Mouse (Mus musculus) gastrocnemius, postnatal 25 days (tissue): ENCODE results near the gene Ccnd3. TPM values are rescaled to one million over a fixed set of nuclear protein-coding genes. Genes with fewer than 3 reads are reported as not detected.

Experiments
- DNase-seq: peaks from one replicate; pipeline ENCODE4 v3.0.0; 2022
- long read RNA-seq, 2 experiments: library from polyadenylated mRNA; stranded (forward); transcript quantifications; one replicate each; pipeline ENCODE4 v2.0.0; 2021
- total RNA-seq, 2 experiments: library from RNA; stranded (reverse); gene quantifications; 1 replicate in 1 of 2; 2 replicates in 1 of 2; pipeline ENCODE4 v1.2.3; 2021

The Ccnd3 gene
- total RNA-seq, result 10 to 100 TPM; 31.4 to 44.8 TPM
- long read RNA-seq, experiment 1, transcript Ccnd3-205 (5 exons, 1,977 nt), result major isoform, 41 of 51 reads
- long read RNA-seq, experiment 1, partial matches to known transcripts, result 1 of 51 reads
- long read RNA-seq, experiment 1, other reads (novel, unspliced or antisense), result 8 of 51 reads
- long read RNA-seq, experiment 2, transcript Ccnd3-205 (5 exons, 1,977 nt), result major isoform, 48 of 53 reads
- long read RNA-seq, experiment 2, partial matches to known transcripts, result 4 of 53 reads
- long read RNA-seq, experiment 2, other reads (novel, unspliced or antisense), result 1 of 53 reads

DNA sequence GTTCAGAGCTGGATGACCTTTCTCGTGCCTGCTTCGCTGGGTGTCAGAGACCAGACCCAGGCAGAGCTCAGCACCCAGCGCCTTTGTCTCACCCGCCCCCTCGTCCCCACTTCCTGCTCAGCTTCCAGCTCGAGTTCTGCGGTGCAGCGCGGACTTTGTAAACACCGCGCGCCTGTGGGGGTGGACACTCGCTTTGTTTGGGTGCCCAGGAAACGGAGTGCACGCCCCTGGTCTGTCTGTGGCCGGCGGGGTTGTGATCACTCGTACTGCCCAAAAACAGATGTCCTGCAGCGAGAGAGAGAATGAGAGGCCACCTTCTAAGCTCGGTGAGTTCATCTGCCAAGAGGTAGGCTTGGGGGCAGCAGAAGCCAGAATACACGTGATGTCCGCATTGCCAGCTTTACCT is at the start of gene Ccnd3:
Gene Ccnd3 (plus strand): TSS at position 111 of the 406 bp plus-strand sequence.
- peak; percentile 84 for DNase-seq

DNA sequence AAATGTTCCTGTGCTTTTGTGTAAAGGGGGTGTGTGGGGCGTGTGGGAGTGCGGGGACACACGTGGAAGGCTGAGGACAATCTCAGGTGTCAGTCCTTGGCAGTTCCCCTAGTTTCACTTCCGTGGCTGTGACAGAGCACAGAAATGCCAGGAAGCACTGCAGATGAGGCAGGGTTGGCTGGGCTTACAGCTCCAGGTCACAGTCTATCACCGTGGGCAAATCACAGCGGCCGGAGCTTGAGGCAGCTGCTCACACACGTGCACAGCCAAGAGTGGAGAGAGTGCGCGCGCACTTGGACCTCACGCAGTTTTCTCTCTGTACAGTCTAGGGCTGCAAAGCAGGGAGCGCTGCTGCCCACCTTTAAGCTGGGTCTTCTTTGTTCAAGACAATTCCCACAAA is 46.5 kb upstream of the Ccnd3 start:
- no peak for DNase-seq

DNA sequence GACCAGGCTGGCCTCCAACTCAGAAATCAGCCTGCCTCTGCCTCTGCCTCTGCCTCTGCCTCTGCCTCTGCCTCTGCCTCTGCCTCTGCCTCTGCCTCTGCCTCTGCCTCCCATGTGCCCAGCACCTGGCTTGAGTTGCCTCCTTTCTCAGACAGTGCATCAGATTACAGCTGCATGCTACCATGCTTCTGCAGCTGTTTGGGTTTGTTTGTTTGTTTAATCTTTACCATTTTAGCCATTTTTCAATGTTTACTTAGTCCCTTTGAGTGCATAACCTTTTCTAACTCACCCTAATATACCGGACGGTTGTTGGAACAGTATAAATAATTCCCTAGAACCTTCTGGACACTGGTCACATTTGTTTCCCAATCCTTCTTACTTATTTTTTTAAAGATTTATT is 45.9 kb upstream of the Ccnd3 start:
- no peak for DNase-seq

DNA sequence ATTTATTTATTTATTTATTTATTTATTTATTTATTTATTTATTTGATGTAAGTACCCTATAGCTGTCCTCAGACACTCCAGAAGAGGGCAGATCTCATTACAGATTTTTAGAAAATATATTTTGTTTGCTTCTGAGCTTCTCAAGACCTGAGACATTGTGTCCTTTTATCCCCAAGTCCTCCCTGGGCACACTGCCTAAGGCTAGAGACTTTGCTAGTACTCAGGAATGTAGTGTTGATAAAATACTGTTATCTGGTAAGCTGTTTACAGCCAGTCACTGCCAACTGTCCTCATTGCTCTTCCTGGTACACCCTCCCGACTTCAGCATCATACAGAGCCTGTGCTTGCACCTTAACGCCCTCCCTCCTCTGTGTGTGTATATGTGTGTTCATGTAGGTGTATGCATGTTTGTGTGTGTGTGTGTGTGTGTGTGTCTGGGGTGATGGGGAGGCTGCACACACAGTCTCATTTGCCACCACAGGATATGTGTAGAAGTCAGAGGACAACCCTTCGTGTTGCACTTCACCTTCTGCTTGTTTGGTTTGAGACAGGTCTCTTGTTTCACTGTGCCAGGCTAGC is 45.4 kb upstream of the Ccnd3 start:
- no peak for DNase-seq

DNA sequence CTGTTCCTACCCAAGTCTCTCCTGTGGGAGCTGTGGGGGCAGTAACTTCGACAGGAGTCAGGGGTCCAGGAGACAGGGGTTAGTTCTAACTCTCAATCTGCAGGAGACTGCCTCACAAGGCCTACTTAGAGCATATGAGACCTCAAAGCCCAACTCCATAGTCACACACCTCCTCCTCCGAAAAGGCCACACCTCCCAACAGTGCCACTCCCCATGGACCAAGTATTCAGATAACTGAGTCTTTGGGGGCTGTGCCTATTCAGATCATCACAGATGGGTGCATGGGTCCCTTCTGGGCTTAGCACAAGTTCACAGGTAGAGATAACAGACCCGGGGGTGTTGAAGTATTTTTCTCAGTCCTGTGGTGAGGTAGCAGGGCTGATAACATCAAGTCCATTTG is 43.2 kb upstream of the Ccnd3 start:
- DNase-seq, result no peak

DNA sequence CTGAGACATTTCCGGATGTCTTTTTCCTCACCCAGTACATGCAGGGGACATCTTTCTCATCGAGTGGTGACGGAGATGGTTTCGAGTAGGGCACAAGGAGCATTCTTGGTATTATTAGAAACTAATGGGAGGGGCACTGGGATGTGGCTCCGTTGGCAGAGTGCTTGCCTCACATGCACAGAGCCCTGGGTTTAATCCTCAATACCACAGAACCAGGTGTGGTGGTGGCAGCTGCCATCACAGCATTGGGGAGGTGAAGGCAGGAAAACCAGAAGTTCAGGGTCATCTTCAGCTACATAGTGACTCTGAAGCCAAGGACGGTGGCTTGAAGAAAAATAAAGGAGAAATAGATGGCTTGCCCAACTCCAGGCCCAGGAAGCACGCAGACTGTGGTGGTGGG is 42.6 kb upstream of the Ccnd3 start:
- DNase-seq, result no peak

DNA sequence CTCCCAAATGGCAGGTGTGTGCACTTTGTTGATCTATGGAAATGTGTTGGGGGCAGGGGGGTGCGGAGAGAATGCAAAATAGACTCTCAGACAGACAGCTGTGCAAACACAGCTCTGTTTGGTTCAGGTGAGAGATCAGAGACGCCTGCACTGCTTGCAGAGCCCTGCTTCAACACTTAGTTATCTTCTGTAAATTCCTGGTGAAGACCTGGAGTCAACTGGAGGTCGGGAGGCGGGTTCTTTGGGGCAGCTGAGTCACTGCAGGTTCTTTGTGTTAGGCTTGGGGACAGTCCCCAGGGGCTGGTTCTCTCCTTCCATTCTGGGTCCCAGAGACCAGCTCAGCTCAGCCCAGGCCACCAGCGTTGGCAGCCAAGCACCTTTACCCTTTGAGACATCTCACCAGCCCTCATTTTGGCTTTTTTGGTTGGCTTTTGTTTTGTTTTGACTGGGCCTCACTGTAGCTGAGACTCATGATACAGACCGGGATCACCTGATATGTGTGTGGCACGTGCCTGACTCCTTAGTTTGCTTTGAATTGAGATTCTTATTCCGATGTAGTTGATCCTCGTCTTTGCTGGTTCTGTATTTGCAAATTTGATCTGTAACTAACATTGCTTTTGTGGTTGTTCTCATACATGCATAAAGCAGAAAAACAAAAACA is 42.0 kb upstream of the Ccnd3 start:
- no peak for DNase-seq

DNA sequence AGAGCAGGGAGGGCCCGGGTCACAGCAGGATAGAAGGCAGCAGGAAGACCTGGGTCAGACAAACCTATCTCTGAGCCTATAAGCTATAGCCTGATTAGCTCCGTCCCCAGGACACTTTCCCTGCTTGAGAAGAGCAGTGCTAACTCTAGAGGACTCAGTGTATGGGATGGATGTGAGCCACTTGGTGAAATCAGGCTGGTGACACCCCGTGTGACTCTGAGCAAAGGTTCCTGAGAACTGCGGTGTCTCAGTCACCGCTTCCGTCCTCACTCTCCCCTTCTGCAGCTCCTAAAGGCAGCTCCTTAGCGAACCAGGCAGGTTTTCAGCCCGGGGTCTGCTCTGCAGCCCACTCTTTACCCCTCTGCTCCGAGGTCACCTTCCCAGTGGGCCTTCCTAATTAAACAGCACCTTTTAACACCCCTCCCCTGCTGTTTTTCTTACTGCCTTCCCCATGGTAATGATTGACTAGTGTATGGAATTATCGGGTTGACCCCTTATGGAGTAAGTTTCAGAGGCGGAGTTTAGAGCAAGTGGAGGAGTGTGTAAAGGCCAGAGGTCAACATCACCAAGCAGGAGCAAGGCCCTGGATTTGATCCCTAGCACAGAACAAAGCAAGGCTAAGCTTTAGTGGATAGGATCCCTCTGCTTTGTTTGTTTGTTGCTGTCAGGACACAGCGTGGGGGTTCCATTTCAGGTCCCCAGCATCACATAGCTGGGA is 40.4 kb upstream of the Ccnd3 start:
- DNase-seq, result no peak

DNA sequence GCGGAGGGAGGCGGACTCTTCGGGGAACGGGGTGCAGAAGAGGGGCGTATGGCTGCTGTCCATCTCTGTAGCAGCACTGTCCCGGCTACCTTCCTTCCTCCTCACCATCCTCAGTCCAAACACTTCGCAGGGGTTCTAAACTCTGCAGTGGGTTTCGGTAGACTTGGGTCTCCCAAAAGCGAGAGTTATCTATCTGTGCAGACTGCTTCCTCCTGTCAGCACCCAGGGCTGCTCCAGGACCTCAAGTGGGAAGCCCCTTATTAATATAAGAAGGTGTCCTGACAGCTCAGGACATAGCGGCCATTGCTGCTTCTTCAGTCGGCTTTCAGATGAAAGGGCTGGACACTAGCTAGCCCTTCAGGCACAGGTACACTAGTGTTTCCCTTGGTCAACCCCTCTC is 39.8 kb upstream of the Ccnd3 start:
- DNase-seq, result no peak

DNA sequence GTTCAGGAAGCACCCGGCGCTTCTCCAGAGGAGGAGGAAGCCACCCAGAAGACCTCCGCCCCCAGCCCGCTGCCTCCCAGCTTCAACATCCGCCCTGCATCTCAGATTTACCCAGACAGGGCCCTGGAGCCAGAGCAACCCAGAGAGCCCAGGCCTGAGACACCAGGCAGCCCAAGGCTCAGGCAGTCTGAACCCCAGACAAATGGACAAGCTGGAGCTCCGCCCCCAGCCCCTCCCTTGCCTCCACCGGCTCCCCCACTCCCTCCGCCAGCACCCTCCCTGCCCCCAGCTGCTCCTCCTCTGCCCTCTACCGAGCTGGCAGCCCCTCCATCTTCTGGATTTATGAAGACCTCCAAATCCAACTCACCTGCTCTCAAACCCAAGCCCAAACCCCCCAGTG is 38.6 kb upstream of the Ccnd3 start:
- DNase-seq, result no peak

DNA sequence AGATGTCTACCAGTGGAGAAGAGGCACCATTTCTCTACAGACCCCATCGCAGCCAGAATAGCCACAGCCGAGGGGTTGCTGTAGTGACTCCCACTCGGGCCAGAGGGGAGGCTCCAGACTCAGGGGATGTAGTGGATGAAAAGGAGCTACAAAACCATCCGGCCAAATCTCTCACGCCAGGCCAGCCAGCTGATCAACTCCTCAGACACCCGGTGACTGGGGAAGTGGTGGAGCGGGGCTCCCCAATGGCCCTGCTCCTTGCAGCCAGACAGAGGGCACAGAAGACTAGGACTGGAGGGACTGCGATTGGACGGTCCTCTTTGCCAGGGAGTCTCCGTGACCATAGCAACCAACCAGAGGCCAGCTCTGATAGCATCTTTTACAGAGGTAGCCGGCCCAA is 37.2 kb upstream of the Ccnd3 start:
- no peak for DNase-seq

DNA sequence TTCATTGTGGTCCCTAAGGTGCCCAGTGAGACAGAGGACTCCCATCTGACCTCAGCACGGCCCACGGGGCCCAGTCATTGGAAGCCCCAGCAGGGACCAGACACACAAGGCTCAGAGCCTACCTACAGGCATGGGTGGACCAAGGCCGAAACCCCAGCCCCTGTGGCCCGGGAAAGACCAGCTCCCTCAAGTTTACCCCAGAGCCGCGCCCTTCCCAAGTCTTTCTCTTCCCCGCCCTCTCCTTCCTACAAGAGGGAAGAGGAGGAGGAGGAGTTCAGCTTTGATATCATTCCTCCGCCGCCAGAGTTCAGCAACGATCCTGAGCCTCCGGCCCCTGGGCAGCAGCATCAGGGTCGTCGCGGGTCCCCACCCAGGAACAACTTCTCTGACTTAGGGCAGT is 36.8 kb upstream of the Ccnd3 start:
- DNase-seq, result no peak

DNA sequence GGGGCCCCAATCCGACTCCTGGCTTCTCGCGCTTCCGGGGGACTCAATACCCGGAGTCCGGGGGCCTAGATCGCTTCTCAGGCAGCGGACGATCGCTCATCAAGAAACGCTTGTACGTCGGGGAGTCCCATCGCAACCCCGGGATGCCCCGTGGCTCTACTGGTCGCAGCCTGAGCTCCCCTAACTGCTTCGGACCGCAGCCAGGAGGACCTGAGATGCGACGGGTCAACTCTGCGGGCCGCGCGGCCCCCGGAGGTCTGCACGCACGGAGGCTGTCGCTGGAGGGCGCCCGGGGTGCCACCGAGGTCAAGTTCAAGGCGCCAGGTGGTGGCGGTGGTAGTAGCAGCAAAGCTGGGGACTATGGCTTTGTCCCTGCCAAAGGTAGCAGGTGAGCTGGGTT is 36.4 kb upstream of the Ccnd3 start:
- no peak for DNase-seq

DNA sequence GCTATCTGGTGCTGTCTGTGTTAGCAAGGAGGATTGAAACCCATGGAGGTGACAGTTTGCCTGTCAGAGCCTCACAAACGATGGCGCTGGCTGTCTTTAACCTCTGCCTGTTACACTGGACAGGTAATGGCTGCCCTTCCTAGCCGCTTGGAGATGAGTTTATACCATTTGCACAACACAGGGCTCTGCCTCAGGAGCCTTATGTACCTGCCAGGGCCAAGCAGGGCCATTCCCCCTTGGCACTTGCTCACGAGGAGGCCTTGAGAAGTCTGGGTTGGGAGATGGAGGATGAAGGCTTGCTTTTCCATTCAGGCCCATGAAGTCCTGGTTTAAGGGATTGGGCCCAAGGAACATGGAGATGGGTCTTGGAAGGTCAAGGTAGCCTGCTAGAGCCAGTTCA is 35.2 kb upstream of the Ccnd3 start:
- DNase-seq, result no peak

DNA sequence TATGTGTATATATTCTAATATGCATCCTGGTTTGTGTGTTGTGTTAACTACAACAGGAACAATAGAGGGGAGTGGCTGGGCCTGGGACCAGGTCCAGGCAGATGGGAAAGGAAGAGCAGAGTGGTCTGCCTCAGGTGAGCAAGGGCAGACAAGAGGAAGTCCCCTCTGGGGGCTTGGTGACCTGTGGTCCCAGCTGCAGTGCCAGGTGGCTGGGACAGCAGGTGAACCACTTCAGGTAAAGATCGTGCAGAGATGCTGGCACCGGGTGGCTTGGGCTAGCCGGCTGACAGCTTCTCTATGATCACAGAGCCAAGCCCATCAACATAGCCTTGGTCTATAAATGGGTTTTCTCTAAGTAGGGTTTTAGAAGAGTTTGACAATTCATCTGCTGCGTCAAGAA is 34.7 kb upstream of the Ccnd3 start:
- DNase-seq, result no peak

DNA sequence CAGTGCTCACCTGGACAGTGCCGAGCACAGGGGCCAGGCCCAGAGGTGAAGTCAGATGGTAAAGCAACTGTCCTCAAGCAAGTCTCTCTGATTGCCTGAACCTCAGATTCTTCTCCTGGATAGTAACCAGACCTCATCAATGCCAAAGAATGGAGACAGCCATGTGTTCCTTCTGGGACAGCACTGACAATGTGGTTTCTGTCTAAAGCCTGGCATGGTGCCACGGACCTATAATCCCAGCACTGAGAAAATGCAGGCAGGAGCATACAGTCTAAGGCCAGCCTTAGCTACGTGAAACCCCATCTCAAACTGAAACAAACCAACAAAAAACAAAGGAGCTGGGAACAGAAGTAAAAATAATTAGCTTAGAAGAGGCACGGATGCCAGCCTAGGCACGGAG is 34.2 kb upstream of the Ccnd3 start:
- no peak for DNase-seq

DNA sequence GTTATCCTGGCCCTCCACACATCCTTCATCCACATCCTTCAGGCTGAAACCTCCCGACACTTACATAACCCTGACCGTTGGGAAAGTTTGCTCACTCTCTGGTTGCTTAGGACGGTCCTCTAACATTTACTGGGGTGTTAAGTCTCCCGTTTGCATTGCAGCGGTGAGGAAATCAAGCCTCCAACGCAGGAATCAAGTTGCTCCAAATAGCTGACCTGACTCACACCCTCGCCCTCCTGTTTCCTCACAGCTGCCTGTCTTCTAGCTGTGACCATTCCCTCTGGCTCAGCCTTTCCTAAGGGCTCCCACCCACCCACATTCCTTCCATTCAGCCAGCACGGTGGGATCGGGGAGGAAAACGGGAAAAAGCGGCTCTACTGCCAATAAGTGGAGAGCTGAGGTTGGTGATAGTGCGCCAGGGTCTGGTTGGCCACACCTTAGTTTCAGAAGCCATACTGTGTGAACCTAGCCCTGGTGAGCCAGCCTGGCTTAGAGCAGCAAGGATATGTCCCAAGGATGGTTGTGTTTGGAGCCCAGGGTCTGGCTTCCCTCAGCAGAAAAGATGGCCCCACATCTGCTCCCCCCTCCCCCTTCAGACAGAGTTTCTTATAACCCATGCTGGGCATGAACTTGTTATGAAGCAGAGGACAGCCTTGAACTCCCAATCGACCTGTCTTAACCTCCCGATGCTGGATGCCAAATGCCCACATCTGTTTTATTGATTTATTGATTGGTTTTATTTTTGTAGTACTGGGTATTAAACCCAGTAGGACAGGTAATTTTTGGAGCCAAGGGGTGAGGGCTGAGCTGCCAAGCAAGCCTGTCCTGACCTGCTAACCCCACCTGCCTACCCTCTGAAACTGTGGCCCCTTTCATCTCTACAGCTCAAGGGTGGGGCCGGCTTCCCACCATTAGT is 32.2 kb upstream of the Ccnd3 start:
- no peak for DNase-seq

DNA sequence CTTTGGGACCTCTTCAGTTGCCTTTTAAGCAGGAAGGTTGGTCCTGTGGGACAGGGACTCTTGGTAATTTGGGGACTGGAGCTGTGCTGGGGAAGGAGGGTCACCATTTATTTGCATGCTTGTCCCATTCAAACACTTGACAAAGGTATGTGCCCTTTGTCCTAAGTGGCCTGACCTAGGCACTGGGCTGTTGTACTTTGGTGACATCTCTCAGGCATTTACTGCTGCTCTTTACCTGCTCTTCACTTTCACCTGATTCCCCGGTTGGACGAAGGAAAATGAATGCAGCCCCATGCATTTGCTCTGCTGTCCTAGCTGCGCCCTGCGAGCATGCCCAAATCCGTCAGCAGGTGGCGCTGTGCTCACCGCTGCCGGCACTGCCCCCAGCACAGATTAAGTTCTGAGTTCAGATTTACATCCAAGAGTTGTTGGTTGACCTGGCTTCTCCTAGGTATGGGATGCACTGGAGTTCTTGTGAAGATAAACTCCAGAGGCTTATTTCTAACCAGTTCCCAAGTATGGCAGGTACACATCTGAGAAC is 31.3 kb upstream of the Ccnd3 start:
- DNase-seq, result no peak

DNA sequence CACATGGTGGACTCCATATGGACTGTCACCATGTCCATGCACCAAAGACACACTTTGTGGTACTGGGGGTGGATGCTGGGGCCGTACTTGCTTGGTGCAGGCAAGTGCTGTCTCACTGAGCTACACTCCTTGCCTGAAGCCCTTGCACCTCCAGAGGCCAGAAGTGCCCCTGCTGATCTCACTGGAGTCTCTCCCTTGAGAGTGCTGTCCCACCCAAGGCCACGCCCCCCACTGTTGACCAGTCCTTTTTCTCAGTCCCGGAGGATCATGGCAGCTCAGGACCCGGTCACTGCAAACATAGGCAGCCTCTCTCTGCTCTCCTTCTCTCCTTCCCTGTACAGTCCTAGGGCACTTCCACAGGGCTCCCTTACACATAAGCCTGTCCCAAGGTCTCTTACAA is 30.6 kb upstream of the Ccnd3 start:
- no peak for DNase-seq

DNA sequence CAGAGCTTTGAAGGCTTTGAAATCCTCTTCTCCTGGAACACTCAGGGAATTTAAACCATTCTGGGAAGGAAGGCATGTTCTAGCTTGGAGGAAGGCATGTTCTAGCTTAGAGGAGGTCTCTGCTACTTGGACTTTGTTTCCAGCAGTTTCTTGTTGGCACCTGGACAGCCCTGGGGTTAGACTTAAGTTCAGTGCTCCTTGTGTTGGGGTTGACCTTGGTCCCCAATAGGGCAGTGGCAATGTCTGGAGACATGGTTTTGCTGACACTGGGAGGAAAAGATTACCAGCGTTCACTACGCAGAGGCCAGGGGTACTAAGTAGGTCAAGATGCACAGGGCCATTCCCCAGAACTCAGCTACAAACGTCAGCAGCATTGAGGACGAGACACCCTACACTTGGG is 29.7 kb upstream of the Ccnd3 start:
- DNase-seq, result no peak

DNA sequence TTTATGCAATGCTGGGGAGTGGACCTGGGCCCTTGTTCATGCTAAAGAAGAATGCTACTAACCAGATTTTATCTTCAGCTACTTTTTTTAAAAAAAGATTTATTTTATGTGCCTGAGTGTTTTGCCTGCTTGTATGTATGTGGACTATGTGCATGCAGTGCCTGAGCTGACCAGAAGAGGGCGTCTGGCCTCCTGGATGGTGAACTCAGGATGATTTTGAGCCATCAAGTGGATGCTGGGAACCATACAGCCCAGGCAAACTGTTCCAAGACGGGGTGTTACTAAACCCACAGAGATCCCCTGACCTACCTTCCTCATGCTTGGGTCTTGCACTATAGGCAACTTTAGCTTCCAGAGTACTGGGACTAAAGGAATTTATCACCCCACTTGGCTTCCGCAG is 29.1 kb upstream of the Ccnd3 start:
- DNase-seq, result no peak

DNA sequence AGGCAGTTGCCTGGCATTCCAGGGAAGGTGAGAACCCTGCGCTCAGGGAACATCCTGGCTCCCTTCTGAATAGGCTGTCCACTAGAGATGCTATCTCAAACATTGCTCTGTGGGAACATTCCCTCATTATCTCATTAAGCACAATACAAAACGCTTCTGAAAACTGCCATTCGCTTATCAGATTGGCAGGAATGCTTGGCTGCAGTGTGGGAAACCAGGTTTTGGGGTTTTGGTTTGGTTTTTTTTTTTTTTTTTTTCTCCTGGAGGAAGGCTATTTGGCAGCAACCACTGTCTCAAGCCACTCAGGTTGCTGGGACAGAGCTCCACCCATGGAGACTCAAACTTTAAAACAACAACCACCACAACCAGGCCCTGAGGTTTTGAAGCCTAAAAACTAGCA is 25.0 kb upstream of the Ccnd3 start:
- no peak for DNase-seq
